Mouse (Mus musculus): ENCODE measurements around the gene C530025M09Rik.

- TF ChIP-seq CTCF (IDR thresholded peaks at IDR 0.05; ENCODE audit: control insufficient read depth, insufficient read depth, insufficient replicate concordance, low read depth, low read length): no peak
- TF ChIP-seq POLR2A (IDR thresholded peaks at IDR 0.05; ENCODE audit: control insufficient read depth, low read depth, low read length): no peak
Measured at GRCm38 (mm10) chr2:149804599-149805140, 26.3 kb downstream of the C530025M09Rik start.

All from testis, adult 2 months (tissue).